Mouse (Mus musculus): ENCODE measurements around the gene Kif5a.
A peak's percentile ranks its signal among the peaks of the same experiment; 100 is the strongest.

Kif5a gene

DNA sequence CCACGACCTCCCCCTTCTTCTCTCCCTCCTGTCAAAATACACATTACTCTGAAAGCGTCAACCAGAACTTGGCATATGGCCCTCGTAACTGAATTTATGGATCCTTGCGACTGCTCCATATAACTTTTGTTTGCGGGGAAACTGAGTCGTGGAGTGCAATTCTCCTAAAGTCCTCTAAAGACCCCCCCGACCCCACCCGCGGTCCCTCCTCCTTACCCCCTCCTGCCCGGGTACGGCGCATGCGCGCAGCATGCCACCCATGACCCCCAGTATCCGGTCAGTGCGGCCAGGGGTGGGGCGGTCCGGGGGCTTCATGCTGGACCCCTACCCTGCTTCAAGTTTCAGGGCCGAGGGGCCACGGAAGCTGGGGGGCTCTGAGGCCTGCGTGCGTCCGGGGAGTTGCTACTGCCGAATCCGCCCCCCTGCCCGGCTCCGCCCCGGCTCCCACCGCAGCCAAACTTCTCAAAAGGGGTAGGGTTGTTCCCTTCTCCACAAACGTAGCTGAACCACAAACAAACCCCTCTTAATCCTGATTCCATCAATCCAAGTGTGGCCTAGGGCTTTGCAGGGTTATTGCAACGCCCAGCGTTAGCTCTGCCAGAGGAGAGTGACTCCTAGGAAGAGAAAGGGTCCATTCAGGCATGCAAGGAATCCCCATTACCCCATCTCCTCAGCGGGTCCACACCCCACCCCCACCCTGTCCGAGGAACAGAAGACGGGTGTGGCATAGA is 73.3 kb downstream of the Kif5a start, which contains the start of gene Arhgef25:
Gene Arhgef25, minus strand, starts transcription at position 433 of the 731 bp plus-strand sequence.
- DNase-seq, result peak; percentile 63

DNA sequence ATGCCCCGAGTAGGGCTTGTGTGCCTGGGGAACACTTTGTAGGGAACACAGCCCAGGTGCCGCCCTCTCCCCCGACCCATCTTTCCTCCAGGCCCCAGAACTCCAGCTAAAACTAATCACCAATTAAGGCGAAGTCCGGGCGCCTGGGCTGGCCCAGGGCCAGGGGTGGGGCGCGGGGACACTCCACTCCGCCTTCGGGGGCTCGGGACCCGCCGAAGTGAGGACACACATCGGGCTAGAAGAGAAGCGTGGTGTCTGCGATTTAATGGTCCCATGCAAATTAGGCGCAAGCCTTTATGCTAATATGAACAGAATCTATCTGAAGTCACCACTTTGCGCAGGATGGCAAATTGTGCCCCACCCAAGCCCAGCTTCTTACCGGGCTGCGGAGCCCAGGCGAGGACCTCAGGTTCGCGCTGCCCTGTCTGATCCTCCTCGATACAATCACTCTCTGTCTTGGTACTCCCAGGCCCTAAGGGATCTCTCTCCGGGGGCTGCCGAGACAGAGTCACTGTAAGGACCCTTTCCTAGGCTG is 74.0 kb downstream of the Kif5a start:
- DNase-seq, result peak; percentile 81

DNA sequence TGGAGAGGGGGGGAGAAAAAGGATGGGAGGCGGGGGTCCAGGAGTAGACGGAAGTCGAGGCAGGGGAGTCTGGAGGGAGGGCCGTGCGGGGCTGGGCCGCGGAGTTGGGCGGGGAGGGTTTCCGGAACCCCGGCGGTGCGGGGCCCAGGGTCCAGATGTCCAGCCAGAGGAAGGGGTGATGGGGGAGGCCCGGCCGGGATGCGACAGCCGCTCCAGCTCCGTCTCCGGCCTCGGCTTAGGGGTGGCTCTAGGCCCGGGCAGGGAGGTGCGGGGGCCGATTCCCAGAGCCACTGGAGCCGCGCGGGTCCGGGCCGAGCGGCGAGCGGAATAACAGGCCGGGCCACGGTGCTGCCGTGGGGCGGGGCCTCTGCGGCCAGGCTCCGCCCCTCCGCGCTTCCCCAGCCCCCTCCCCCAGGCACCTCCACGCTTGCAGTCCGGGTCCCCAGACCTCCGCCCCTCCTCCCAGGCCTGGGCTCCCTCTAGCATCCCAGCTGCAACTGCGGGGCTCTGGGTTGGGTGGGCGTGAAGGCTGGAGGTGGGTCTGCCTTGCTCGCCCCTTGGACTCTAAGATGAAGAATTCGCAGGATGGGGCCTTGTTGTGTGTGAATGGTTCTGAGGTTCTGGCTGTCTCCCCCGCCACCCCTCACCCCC is 74.6 kb downstream of the Kif5a start:
- peak; percentile 82 for DNase-seq

DNA sequence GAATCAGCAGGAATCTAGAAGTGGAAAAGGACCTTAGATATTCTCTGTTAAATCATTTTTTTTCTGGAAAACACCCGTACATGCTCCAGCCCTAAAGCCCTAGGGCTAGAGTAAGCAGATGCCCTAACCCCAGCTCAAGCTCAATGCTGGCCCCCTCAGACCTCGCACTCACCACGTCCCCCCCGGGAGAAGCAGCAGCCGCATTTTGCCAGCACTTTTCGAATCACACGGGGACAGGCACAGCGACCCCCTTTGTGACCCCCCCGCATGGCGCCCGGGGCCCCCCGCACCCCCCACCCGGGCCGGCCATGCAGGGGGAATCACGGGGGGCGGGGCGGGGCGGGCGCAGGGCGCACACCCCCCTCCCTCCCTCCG is 75.1 kb downstream of the Kif5a start:
- no peak for DNase-seq

DNA sequence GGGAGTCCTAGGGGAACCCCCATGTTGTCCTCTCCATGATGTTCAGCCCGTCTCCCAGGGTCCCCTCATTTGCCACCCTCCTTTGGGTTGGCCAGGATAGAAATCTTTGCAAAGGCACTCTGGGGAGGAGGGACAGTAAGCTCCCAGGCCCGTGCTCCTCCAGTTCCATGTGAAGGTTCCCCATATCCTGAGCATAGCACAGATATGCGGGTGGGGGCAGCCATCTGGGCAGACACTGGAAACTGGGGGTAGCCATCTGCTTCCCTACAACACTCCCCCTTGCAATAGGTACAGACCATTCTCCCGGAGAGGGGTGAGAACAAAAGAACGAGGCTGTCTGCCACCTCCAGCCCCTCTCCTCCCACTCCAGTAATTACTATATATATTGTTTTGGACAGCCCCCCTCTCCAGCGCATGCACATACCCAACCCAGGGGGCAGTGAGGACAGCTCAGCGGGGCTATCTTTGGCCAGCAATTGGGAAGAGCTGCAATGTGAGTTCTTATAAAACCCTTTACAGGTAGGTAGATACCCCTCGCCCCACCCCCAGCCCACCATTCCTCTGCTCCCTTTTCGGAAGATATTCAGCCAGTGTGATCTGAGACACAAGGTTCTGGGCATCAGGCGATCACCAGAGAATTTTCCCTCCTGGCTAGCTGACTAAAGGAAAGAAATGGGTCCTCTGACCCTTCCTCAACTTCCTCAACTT is 75.6 kb downstream of the Kif5a start:
- no peak for DNase-seq

DNA sequence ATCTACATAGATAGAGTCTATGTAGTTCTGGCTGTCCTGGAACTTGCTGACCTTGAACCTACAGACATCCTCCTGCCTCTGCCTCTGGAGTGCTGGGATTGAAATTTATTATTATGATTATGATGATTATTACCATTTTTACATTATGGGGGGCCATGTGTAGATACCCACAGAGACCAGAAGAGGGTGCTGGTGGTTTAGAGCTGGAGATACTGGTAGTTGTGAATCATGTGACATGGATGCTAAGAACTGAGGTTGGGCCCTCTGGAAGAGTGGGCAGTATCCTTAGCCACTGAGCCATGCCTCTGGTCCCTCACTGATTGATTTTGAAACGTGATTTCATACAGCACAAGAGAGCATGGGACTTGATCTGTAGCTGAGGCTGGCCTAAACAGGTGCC is 76.7 kb downstream of the Kif5a start:
- no peak for DNase-seq

DNA sequence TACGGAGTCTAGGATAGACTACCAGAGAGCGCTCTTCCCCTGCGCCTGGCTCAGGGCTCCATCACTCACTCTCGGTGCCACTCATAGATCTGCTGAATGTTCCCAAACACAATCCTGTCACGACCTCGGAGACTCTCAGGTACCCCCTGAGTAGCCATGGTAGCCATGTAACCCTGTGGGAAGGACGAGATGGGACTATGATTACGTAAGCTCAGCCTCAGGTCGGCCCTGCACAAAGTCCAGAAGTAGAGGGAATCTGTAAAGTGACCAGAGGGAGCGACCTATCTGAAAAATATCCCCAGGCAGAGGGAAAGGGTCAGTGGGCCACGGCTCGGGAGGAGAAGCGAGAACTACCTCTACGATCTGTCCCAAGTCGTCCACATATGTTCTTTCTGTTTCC is 77.6 kb downstream of the Kif5a start:
- DNase-seq, result no peak

DNA sequence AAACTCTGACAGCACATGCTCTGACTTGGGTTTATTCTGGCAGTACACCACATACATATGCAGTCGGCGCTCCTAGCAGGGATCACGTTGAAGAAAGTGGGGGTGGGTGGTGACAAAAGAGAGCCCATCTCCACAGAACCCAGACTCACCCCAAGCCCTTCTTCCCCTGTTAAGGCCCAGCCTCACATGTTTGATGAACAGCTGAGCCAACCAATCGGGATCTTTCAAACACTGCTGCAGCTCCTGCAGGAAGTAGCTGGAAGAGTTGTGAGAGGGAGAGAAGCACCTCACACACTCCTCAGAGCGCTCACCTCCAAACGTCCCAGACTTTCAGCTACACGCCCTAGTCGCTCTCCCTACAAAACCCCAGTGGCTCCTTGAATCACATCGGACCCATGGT is 78.0 kb downstream of the Kif5a start:
- DNase-seq, result no peak

DNA sequence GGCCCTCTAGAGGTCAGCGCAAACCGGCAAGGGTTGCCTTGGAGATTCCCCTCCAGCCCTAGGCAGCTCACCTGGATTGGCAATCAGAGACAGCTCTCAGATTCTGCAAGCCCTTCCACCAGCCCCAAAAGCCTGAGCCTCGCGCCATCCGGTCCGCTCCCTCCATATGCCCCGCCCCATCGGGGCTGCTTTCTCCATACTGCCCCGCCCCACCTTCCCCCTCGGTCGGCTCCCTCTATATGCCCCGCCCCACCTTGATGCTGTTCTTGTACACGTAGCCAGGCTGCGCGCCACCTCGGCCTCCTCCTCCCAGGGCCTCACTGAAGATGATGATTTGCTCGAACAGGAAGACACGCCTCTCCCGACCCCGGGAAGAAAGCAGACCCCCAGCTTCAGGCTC is 79.4 kb downstream of the Kif5a start:
- DNase-seq, result peak; percentile 71

DNA sequence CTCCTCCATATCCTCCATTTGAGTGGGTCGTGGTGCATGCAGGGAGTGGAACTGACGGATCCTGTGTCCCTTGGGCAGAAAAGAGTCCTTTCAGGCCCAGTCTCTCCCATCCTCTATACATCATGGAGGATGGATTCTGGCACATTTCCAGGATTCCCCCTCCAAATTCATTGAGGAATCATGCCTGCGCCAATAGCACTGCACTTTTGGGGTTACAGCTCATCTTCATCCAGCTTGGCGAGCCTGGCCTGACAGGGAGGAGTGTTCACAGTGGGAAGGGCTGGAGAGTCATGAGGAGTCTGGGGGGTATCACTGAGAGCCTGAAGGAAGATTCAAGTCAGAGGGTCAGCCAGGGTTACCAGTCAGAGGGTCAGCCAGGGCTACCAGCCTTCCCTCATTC is 80.5 kb downstream of the Kif5a start:
- no peak for DNase-seq

DNA sequence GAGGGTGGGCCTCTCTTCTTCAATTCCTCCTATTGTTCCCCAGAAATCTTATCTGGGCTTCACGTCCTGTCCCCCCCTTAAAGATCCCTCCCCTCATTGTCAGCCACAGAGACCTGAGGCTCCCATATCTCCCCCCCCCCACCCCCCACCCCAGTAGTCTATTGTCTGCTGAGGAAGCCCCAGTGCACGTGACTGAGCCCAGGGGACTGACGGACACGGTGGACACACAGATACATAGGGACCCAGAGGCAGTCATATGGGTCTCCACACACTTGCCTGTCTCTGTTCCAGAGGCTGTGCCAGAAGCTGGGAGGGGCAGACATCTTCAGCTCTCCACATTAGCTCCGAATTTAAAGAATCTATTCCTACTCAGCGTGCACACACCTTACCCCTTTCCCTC is 81.6 kb downstream of the Kif5a start:
- DNase-seq, result no peak

DNA sequence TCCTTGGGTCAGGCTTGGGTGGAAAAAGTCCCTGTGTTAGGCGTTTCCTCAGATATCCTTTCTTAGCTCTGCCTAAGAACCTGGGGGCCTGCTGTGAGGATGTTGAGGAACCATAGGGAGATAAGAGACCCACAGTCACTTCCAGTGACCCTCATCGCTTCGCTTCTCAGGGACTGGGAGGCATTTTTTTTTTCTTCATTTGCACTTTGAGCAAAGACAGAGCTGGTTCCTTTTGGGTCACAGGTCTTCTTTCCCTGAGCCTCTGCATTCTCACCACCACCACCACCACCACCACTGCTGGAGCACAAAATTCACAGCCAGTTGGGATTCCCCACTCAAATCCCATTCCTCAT is 82.5 kb downstream of the Kif5a start:
- DNase-seq, result no peak

DNA sequence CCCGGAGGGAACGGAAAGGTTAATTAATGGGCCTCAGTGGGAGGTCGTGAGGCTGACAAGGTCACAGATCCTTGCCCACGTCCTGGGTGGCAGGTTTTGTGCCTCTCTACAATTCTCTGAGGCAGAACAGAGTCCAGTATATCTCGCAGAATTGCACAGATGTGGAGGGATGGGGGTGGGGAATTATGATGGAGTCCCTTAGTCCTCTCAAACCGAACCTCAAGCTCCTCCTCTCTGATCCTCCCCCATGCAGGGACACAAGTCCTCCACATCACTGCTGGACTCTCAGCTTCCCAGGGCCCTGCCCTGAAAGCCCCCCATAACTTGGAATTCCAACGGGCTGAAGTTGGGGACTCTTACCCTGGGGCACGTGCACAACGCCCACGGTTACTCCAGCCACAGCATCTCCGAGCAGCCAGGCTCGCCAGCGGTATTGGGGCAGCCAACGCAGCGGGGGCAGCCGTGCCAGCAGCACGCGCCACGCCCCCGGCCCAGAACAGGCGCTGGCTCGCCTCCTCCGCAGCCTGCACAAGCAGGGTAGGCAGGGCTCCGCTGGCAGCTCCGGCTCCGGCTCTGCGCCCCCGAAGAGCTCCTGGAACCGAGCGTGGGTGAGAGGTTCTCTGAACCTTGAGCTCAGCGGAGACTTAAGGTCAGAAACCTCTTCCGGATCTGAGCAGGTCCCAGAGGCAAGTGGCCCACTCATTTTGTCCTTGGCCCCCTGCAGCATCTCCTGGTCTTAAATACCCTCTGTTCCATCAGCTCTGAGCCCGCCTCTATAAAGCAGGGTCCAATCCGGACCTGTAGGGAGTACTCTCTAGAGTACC is 83.1 kb downstream of the Kif5a start, which contains the start of gene Slc26a10:
Gene Slc26a10, minus strand, starts transcription at position 775 of the 824 bp plus-strand sequence.
- no peak for DNase-seq

DNA sequence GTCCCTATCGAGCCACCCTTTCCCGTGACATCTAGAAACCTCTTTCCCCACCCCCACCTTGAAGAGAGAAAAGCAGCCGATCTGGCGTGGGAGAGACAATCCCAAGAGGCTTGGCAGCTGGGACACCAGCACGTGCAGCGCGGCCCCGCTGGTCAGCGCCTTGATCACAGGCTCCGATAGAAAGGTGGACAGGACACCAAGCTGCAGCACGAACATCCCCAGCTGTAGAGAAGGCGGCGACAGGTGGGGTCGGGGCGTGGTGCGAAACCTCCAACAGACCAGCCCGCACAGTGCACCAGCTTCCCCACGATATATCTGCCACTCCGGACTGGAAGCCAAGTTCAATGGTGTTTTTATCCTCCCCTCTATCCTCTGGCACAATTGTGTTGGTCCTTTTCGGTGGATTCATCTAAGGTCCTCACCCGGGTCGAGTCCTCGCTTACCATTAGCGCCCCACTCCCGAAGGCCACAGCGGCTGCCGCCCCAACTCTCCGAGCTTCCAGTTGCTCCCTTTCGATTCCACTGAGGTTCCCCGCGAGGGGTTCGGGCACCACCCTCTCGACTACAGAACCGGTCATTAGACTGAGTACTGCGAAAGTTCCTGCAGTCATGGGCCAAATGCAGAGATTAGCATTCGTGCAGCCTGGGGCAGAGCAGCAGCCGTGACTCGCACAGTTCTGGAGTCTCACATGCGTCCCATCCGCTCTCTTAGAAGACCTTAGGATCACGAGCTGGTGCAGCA is 84.7 kb downstream of the Kif5a start:
- peak; percentile 16 for DNase-seq

DNA sequence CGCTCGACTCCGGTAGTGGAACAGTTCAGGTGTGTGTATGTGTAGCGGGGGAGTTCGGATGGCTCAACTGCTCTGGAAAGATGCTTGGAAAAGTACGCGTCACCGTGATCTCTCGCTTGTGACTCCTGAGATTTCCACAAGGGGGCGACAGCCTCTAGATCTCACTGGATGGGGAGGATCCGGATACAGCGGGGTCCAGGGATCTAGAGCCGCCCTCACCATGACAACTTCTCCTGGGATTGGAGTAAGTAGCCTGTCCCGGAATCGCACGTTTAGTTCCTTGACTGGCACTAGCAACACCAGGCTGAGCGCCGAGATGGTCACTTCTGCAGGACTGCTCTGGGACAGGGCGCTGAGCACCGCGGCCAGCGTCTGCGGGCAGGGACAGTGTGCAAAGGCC is 85.4 kb downstream of the Kif5a start:
- DNase-seq, result peak; percentile 82

DNA sequence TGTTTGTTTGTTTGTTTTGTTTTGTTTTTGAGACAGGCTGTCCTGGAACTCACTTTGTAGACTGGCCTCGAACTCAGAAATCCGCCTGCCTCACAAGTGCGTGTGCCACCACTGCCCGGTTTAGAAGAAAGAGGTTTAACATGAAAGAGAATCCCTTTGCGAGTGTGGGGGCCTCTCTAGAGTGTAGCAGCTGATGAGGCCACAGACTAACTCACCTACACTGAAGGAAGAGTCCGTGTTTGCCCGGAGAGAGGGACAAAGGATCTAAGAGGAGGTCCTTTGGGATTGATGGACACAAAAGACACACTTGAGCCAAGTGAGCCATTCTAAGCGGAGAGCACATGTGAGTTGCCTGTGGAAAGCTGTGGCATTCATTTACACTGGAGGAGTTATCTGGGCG is 85.9 kb downstream of the Kif5a start:
- DNase-seq, result peak; percentile 1

DNA sequence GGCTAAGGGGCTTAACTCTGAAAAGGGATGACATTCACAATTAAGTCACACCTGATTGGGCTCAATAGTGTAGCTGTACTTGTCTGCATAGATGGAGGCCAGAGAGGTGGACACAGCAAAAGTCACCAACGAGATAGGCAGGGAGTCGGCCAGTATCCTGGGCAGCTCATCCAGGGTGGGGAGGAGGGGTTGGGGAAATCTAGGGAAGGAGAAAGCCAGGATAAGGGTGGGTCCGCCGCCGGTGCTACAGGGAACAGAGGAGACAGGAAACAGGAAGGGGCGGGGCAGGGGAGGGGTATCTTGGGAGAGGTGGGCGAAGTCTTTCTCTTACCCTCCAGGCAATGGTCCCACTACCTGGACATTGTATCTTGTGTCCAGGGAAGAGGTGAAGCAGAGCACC is 86.4 kb downstream of the Kif5a start:
- DNase-seq, result no peak

DNA sequence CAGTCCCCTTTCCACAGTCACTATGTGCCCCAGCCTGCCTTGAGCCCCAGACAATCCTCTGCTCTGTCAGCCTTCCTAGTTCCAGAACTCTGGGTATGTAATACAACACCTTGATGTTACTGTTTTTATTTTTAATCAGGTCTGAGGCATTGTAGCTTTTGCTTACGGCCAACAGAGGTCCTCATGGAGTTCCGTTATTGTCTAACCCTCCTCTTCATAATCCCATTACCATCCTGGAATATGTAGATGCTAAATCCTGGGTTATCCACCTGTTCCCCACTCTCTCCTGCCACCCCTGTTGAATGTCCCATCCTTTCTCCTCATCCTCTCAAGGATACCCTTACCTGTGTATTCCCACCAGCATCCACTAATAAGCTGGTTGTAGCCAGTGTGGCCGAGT is 86.9 kb downstream of the Kif5a start:
- DNase-seq, result no peak
